Mouse (Mus musculus): Measurements from ENCODE around the gene Adipor2.
A peak's percentile ranks its signal among the peaks of the same experiment; 100 is the strongest.
"Not testable (repeated sequence)": the region's sequence is repeated elsewhere in the genome, so short reads cannot be mapped to it uniquely, and the experiment has no call there.

Adipor2 gene

GRCm38 (mm10) chr6:119390728-119391127 is 26.8 kb downstream of the Adipor2 start:
- no peak for DNase-seq (ENCODE audit: extremely low read depth, low read depth)

GRCm38 (mm10) chr6:119389089-119389488 is 28.4 kb downstream of the Adipor2 start:
- no peak for DNase-seq (ENCODE audit: extremely low read depth, low read depth)

- peak; percentile 88 for DNase-seq (ENCODE audit: extremely low read depth, low read depth)
These were observed 28.9 kb downstream of the Adipor2 start for GRCm38 (mm10) chr6:119388650-119389012.

GRCm38 (mm10) chr6:119387801-119388649 is 29.5 kb downstream of the Adipor2 start:
- DNase-seq (ENCODE audit: extremely low read depth, low read depth) = no peak

GRCm38 (mm10) chr6:119386821-119387220 is 30.7 kb downstream of the Adipor2 start:
- DNase-seq (ENCODE audit: extremely low read depth, low read depth) = no peak

GRCm38 (mm10) chr6:119386421-119386820 is 31.1 kb downstream of the Adipor2 start:
- no peak for DNase-seq (ENCODE audit: extremely low read depth, low read depth)

GRCm38 (mm10) chr6:119385668-119386067 is 31.8 kb downstream of the Adipor2 start:
- DNase-seq (ENCODE audit: extremely low read depth, low read depth) = no peak

- no peak for DNase-seq (ENCODE audit: extremely low read depth, low read depth)
These were observed 38.9 kb downstream of the Adipor2 start for GRCm38 (mm10) chr6:119378631-119379030.

- peak; percentile 91 for DNase-seq (ENCODE audit: extremely low read depth, low read depth)
These were observed 39.9 kb downstream of the Adipor2 start for GRCm38 (mm10) chr6:119377613-119378012.

- no peak for DNase-seq (ENCODE audit: extremely low read depth, low read depth)
These were observed 42.5 kb downstream of the Adipor2 start for GRCm38 (mm10) chr6:119375035-119375434.

- DNase-seq (ENCODE audit: extremely low read depth, low read depth) = no peak
These were observed 44.4 kb downstream of the Adipor2 start for GRCm38 (mm10) chr6:119373000-119373705.

- DNase-seq (ENCODE audit: extremely low read depth, low read depth) = no peak
These were observed 45.3 kb downstream of the Adipor2 start for GRCm38 (mm10) chr6:119372237-119372636.

- no peak for DNase-seq (ENCODE audit: extremely low read depth, low read depth)
These were observed 45.9 kb downstream of the Adipor2 start for GRCm38 (mm10) chr6:119371624-119372023.

- DNase-seq (ENCODE audit: extremely low read depth, low read depth) = no peak
These were observed 50.1 kb downstream of the Adipor2 start for GRCm38 (mm10) chr6:119367382-119367781.

- not testable (repeated sequence) for DNase-seq (ENCODE audit: extremely low read depth, low read depth)
These were observed 50.7 kb downstream of the Adipor2 start for GRCm38 (mm10) chr6:119366800-119367199.

- no peak for DNase-seq (ENCODE audit: extremely low read depth, low read depth)
These were observed 53.9 kb downstream of the Adipor2 start for GRCm38 (mm10) chr6:119363593-119363992.

GRCm38 (mm10) chr6:119360925-119361702 is 56.4 kb downstream of the Adipor2 start:
- DNase-seq (ENCODE audit: extremely low read depth, low read depth) = no peak

GRCm38 (mm10) chr6:119360250-119360649 is 57.3 kb downstream of the Adipor2 start:
- DNase-seq (ENCODE audit: extremely low read depth, low read depth) = not testable (repeated sequence)

GRCm38 (mm10) chr6:119358020-119358571 is 59.4 kb downstream of the Adipor2 start:
- no peak for DNase-seq (ENCODE audit: extremely low read depth, low read depth)

GRCm38 (mm10) chr6:119352501-119352900 is 65.0 kb downstream of the Adipor2 start:
- DNase-seq (ENCODE audit: extremely low read depth, low read depth) = no peak

- DNase-seq (ENCODE audit: extremely low read depth, low read depth) = no peak
These were observed 65.8 kb downstream of the Adipor2 start for GRCm38 (mm10) chr6:119351656-119352055.
